Mouse (Mus musculus): Measurements from ENCODE around the gene Rinl.

DNA sequence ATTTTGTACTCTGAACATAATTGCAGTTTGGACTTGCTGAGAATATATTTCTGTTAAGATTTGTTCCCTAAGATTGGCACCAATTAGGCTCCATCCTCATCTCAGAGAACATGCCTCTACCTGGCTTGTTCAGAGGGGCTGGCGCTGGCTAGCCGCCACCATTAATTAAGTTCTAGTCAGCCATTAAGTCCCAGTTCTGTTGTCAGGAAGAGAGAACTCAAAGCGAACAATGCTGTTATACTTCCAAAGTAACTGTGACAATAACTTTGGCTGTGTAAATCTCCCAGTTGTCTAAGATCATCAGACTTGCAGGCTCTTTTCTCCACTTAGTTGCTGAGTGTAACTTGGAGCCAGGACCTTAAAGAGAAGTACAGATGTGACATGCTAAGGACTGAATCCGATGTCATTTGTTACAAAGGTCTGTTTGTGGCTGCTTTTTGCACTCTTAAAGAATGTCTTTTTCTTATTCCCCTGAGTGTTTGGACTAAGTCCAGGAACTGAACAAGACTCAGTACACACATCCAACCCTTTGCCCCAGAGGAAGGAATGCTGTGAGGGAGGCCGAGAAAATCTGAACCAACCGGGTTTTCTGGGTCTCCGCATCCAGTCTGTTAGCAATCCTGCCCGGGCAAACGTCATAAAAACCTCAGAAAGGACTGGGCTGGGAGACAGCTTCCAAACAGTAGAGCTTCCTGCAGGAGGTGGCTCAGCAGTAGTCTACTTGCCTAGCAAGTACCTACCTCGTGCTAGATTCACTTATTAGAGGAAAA is 13.3 kb downstream of the Rinl start:
- TF ChIP-seq CTCF (IDR thresholded peaks at IDR 0.05): peak; percentile 48
- TF ChIP-seq POLR2A (IDR thresholded peaks at IDR 0.05; ENCODE audit: insufficient read depth, low read depth, low read length): no peak

Data from heart, adult 2 months (tissue).